Mouse (Mus musculus): ENCODE measurements around the gene Zbtb32.

The Zbtb32 gene

GRCm38 (mm10) chr7:30544327-30544726 lies 54.4 kb downstream of the Zbtb32 start:
- DNase-seq (ENCODE audit: low spot score in 2 of 2) = no peak

- DNase-seq (ENCODE audit: low spot score in 2 of 2) = no peak
Observed at GRCm38 (mm10) chr7:30540572-30540971, 58.1 kb downstream of the Zbtb32 start.

All from cerebellum, postnatal 4 days (tissue).